Mouse (Mus musculus): ENCODE results near the gene Ppcs.
A peak's percentile ranks its signal among the peaks of the same experiment; 100 is the strongest.

Gene Ppcs

DNA sequence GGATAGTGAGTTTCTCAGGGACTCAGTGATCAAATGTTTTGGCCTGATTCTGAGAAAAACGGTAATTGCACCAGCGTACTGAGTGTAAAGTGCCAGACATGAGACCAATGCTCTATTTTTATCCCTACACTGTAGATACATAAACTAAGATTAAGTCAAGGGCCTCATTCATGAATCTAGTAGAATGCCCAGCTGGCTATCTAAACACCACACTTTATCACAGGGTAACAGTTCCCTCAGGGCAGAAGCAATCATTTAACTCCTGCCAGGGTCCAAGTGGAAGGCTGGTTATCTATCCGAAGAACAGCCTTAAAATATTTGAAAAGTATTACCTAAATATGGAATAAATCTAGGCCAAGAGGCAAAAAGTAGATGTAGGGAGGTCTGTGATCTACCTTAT is 4.3 kb downstream of the Ppcs start:
- no peak for DNase-seq (ENCODE audit: low read depth, low spot score)

DNA sequence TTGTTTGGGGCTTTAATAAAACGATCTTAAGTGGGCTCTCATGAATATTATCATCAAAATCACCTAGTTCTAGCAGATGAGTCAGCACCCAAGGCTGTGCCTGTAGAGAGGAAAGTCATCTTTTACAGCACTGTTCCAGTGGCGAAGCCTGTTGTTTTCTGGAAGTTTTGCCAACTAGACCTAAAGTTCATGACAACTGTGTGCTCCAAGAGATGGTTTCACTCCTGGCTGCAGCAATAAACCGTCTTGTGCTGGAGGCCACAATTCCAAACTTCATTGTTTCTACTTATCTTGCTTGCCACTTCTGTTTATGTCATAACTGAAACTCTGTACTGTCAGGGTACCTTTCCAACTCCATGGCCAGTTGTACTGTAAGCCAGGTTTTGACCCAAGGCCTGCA is 5.0 kb downstream of the Ppcs start:
- DNase-seq (ENCODE audit: low read depth, low spot score) = no peak

DNA sequence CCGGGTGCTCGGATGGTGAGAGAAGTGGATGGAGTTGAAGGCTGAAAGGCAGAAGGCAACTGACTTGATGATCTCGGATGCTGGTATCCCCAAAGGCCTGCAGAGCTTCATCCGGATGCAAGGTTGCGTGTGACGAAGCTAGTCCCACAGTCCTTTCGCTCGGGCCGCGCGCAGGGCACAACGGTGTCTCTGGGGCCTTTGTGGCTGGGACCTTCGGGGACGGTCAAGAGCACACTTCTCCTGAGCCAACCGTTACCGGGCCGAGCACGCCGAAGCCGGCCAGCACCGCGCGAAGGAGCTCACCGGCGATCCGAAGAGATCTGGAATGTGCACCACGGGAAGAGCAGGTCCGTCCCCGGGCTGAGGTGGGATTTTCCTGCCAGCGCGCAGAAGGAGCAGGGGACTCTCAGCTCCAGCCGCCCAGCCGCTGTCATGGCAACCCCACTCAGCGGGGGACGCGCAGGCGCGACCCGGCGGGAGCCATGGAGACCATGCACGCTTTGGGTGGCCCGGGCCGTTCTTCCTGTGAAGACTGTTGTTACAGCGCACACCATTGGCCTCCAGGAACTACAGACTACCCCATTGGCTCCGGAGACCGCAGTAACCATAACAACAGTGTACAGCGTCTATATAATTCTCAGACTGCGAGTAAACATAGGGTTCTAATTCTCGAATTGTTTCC is 7.0 kb downstream of the Ppcs start, which contains the start of gene Ccdc30:
Gene Ccdc30, minus strand, starts transcription at position 450 of the 682 bp plus-strand sequence.
- DNase-seq (ENCODE audit: low read depth, low spot score) = peak; percentile 83

DNA sequence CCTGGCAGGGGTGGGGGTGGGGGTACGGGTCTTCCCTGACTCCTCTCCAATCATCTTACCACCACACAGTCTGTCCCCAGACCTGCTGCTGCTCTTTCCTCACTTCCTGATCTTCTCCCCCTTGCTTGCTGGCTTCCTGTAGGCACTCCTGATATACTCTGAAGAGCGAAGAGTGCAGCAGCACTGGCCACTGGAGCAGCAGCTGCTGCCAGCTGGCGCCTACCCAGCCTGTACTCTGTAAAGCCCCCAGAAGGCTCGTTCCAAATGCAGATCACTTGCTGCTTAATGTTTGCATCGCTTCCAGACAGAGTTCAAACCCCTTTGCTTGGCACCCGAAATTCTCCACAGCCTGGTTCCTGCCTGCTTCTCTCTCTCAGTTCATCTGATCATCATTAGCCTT is 9.4 kb downstream of the Ppcs start:
- DNase-seq (ENCODE audit: low read depth, low spot score) = no peak

DNA sequence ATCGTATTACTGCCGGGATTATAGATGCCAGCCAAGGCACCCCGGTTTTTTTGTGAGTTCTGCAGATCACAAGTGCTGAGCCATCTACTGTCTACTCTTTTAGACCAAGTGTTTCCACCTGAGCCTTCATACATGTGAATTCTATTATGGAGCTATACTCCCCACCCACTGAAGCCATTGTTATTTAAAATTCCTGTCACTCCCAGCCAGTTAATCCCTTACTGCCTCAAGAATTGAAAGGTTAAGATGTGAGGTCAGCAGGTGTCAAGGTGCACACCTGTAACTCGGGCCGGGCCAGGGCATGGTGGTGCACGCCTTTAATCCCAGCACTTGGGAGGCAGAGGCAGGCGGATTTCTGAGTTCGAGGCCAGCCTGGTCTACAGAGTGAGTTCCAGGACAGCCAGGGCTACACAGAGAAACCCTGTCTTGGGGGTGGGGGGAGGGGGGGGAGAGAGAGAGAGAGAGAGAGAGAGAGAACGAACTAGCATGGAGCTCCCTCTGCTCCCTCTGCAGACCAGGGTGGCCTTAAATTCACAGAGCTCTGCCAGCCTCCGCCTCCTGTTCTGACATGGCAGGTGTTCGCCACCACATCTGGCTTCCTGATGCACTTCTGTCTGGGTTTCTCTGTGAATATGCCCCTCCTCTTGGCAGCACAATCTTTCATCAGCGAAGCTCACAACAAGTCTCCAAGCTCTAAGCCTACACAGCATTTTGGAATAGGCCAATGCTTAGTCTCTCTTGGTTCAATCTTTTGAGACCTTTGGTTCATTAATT is 10.2 kb downstream of the Ppcs start:
- DNase-seq (ENCODE audit: low read depth, low spot score) = no peak

DNA sequence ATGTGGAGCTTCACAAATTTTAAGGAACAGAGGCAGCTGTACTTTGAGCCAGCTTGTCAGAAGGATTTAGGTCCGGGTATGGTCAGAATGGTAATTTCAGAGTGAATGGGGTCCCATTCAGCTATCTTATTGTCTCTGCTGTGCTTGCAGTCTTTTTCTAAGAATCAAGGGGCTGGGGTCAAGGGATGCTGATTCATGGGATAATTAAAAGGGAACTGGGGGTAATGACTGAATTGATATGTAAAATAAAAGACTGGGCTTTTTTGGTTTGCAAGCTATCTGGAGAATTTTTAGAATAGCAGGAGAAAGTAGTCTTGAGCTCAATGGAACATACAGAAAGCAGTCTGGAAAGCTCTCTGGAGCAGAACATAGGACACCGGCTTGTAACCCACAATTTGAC is 18.8 kb downstream of the Ppcs start:
- no peak for DNase-seq (ENCODE audit: low read depth, low spot score)

DNA sequence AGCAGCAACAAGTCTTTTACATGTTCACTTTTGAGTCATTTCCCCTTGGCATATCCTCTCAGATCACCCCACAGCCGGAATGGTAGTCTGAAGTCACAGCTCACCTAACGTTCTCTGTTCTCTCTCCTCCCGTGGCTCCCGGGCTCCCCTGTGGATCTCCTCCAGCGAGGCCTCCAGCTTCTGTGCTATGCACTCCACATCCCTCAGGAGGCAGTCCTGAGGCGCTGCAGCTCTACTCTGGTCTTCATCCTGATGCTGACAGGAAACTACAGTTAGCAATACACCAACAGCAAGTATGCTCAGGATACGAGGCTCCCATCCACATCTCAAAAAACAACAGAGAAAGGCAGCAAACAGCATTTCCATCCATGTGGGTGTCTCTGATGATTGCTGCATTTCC is 21.3 kb downstream of the Ppcs start:
- no peak for DNase-seq (ENCODE audit: low read depth, low spot score)

DNA sequence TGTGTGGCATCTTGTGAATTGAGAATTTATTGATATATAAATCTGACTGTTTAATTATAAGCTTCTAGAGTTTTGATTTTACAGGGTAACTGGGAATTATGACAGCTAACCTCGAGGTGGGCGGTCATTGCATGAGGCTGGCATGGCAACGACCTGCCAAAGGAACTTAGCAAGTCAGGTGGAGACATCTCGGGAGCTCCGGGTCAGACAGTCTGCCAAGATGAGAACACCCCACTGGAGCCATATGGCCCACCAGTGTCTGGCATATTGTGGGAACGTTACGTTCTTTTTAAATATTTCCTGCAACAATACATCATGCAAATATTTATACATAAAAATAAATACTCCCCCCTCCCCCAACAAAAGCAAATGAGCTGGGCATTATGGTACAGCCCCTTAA is 23.5 kb downstream of the Ppcs start:
- DNase-seq (ENCODE audit: low read depth, low spot score) = no peak

DNA sequence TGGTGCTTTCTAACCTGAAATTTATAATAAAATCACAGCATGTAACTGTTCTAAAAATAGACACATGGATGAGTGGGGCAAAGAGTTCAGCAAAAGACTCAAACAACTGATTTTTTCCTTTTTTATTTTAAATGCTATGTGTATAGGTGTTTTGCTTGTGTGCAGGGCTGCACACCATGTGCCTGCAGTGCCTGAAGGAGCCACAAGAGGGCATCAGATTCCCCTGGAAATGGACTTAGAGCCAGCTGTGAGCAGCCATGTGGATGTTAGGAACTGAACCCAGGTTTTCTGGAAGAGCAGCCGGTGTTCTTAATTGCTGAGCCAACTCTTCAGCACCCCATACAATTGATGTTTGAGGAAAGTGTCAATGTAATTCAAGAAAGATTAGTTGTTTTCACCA is 31.9 kb downstream of the Ppcs start:
- DNase-seq (ENCODE audit: low read depth, low spot score) = peak; percentile 14

DNA sequence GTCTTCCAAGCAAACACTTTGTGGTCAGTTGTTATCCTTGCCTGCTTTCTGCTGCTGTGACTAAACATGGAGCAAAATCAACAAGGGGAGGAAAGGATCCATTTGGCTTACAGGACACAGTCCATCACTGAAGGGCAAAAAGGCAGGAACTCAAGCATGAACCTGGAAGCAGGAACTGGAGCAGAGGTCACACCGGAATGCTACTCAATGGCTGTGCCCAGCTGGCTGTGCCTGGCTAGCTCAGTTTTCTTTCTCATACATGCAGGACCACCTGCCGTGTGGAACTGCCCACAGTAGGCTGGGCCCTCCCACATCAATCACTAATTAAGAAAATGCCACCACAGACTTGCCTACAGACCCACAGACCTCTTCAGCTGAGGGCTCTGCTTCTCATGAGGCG is 33.0 kb downstream of the Ppcs start:
- no peak for DNase-seq (ENCODE audit: low read depth, low spot score)

DNA sequence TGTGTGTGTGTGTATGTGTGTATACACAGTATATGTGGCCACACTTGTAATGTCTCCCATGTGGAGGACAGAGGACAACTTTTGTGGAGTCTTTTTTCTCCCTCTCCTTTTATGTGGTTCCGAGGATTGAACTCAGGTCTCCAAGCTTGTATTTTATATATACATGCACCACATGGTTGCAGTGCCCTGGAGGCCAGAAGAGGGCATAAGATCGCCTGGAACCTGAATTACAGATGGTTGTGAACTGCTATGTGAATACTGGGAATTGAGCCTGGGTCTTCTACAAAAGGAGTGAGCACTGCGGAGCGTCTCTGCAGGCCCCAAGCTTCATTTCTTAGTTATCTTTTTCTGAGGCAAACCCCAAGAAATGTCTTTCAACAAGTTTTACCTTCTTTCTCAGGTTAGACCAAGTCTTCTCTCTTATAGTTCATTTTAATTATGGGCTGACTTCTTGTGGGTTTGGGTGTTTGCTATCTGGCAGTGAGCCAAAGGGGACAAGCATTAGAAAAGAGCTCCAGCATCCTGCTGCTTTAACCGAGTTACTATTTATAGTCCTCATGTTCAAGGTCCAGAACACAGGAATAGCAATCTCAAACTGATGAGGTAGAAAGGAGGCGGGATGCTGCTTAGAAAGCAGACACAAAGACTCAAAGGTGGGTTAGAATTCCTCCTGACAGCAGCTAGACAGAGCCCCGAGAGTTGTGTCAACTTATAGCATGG is 40.6 kb downstream of the Ppcs start:
- no peak for DNase-seq (ENCODE audit: low read depth, low spot score)

DNA sequence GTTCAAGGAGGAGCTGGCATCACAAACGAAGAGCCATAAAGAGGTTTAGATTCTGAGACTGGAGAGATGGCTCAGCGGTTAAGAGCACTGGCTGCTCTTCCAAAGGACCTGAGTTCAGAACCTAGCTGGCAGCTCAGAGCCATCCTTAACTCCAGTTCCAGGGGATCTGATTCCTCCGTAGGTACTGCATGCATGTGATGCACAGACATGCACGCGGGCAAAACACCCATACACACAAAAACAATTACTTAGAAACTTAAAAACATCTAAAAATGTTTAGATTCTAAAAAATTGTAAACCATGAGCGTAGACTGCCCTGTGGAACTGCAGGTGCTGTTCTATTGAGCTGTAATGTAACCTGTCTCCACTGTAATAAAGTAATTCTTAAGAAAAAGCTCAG is 52.8 kb downstream of the Ppcs start:
- DNase-seq (ENCODE audit: low read depth, low spot score) = no peak
